Mouse (Mus musculus) left cerebral cortex, adult 9 months (tissue): ENCODE results near the gene Nlrp3.
"Not testable (repeated sequence)": the region's sequence is repeated elsewhere in the genome, so short reads cannot be mapped to it uniquely, and the experiment has no call there.

Experiments
- DNase-seq, 2 experiments: peaks; one replicate each; pipeline ENCODE4 v3.0.0; 2022; ENCODE audit warnings: low spot score in 2 of 2

Gene Nlrp3

GRCm38 (mm10) chr11:59537218-59538130 lies 3.9 kb upstream of the Nlrp3 start:
- no peak for DNase-seq

GRCm38 (mm10) chr11:59538387-59538786 lies 3.0 kb upstream of the Nlrp3 start:
- DNase-seq: peak in 1 of 2 experiments; percentile 64

- DNase-seq: no peak
Observed at GRCm38 (mm10) chr11:59540123-59540522, 1.2 kb upstream of the Nlrp3 start.

GRCm38 (mm10) chr11:59542442-59542841 lies 1.1 kb downstream of the Nlrp3 start:
- DNase-seq: no peak

- no peak for DNase-seq
Observed at GRCm38 (mm10) chr11:59543376-59543775, 2.0 kb downstream of the Nlrp3 start.

- DNase-seq: peak in 1 of 2 experiments; percentile 28
Observed at GRCm38 (mm10) chr11:59544005-59544404, 2.6 kb downstream of the Nlrp3 start.

GRCm38 (mm10) chr11:59554127-59554526 lies 12.8 kb downstream of the Nlrp3 start:
- DNase-seq: no peak

GRCm38 (mm10) chr11:59554535-59554934 lies 13.2 kb downstream of the Nlrp3 start:
- no peak for DNase-seq

GRCm38 (mm10) chr11:59560906-59561305 lies 19.5 kb downstream of the Nlrp3 start:
- no peak for DNase-seq

GRCm38 (mm10) chr11:59562336-59562735 lies 21.0 kb downstream of the Nlrp3 start:
- no peak for DNase-seq

GRCm38 (mm10) chr11:59562837-59563236 lies 21.5 kb downstream of the Nlrp3 start:
- no peak for DNase-seq

- DNase-seq: no peak
Observed at GRCm38 (mm10) chr11:59569306-59569705, 27.9 kb downstream of the Nlrp3 start.

GRCm38 (mm10) chr11:59575726-59576125 lies 34.4 kb downstream of the Nlrp3 start:
- no peak for DNase-seq

GRCm38 (mm10) chr11:59576135-59576534 lies 34.8 kb downstream of the Nlrp3 start, which contains the start of gene Olfr222:
Gene Olfr222 (minus strand): TSS chr11:59576235.
- DNase-seq: not testable (repeated sequence)

- DNase-seq: no peak
Observed at GRCm38 (mm10) chr11:59584539-59584938, 43.2 kb downstream of the Nlrp3 start.

GRCm38 (mm10) chr11:59589496-59589895 lies 48.1 kb downstream of the Nlrp3 start:
- no peak for DNase-seq

GRCm38 (mm10) chr11:59593189-59593588 lies 51.8 kb downstream of the Nlrp3 start, which contains the start of gene Olfr223:
Gene Olfr223 (minus strand): TSS chr11:59593289.
- no peak for DNase-seq

GRCm38 (mm10) chr11:59596091-59596490 lies 54.7 kb downstream of the Nlrp3 start:
- no peak for DNase-seq

- no peak for DNase-seq
Observed at GRCm38 (mm10) chr11:59596950-59597349, 55.6 kb downstream of the Nlrp3 start.

- DNase-seq: no peak
Observed at GRCm38 (mm10) chr11:59599211-59599610, 57.8 kb downstream of the Nlrp3 start.

GRCm38 (mm10) chr11:59600872-59601271 lies 59.5 kb downstream of the Nlrp3 start:
- DNase-seq: no peak

- DNase-seq: no peak
Observed at GRCm38 (mm10) chr11:59602287-59602686, 60.9 kb downstream of the Nlrp3 start.

- DNase-seq: no peak
Observed at GRCm38 (mm10) chr11:59611646-59612045, 70.3 kb downstream of the Nlrp3 start.
